Mouse (Mus musculus) C2C12 (cell line): Measurements from ENCODE around the gene Inpp5a. TPM values are rescaled to one million over a fixed set of nuclear protein-coding genes. Genes with fewer than 3 reads are reported as not detected.

Experiments
- H3K27me3 ChIP-seq: one replicate; pipeline ENCODE4 v1.6.1; 2011; ENCODE audit not compliant: control insufficient read depth, insufficient read depth, insufficient read length
- H3K36me3 ChIP-seq: one replicate; pipeline ENCODE4 v1.6.1; 2011; ENCODE audit not compliant: control insufficient read depth, insufficient read depth
- H3K4me3 ChIP-seq: one replicate; pipeline ENCODE4 v1.5.1; 2011; ENCODE audit warnings: mild to moderate bottlenecking, control low read depth; ENCODE audit not compliant: poor library complexity, insufficient read depth, severe bottlenecking
- H3K79me2 ChIP-seq: one replicate; pipeline ENCODE4 v1.6.1; 2011; ENCODE audit not compliant: control insufficient read depth, insufficient read depth
- H3K79me3 ChIP-seq: one replicate; pipeline ENCODE4 v1.6.1; 2011; ENCODE audit warnings: low read depth, control low read depth
- H3ac ChIP-seq: one replicate; pipeline ENCODE3; 2011; ENCODE audit warnings: low read depth; ENCODE audit not compliant: control insufficient read depth, insufficient read length
- CEBPB ChIP-seq: IDR thresholded peaks from one replicate; pipeline ENCODE4 v1.6.1; 2011; ENCODE audit warnings: low read depth, mild to moderate bottlenecking, control low read depth, moderate library complexity
- CTCF ChIP-seq: IDR thresholded peaks from one replicate; pipeline ENCODE4 v1.5.1; 2011; ENCODE audit not compliant: control insufficient read depth, insufficient read depth, insufficient read length
- FOSL1 ChIP-seq: IDR thresholded peaks from one replicate; pipeline ENCODE4 v1.8.0; 2011; ENCODE audit warnings: mild to moderate bottlenecking, low read length; ENCODE audit not compliant: poor library complexity, insufficient read depth, severe bottlenecking
- MAX ChIP-seq: IDR thresholded peaks from one replicate; pipeline ENCODE4 v1.6.1; 2011; ENCODE audit warnings: mild to moderate bottlenecking, control low read depth
- MYOD1 ChIP-seq: IDR thresholded peaks from one replicate; pipeline ENCODE4 v1.6.1; 2011; ENCODE audit warnings: low read depth; ENCODE audit not compliant: control insufficient read depth, insufficient read length
- MYOG ChIP-seq: IDR thresholded peaks from one replicate; pipeline ENCODE4 v1.6.1; 2011; ENCODE audit not compliant: control insufficient read depth, insufficient read length; ENCODE audit errors: extremely low read depth
- USF1 ChIP-seq: IDR thresholded peaks from one replicate; pipeline ENCODE4 v1.6.1; 2011; ENCODE audit warnings: low read depth, mild to moderate bottlenecking, control low read depth, moderate library complexity
- polyA plus RNA-seq: library from polyadenylated mRNA; unstranded; fragments of >200 nt; fragmentation: generic; extraction: Trizol; gene quantifications from one replicate; pipeline ENCODE4 v1.2.1, GENCODE M21; 2012; ENCODE audit warnings: missing spikeins

Inpp5a gene
- polyA plus RNA-seq, 1 experiment = 22.7 TPM

DNA sequence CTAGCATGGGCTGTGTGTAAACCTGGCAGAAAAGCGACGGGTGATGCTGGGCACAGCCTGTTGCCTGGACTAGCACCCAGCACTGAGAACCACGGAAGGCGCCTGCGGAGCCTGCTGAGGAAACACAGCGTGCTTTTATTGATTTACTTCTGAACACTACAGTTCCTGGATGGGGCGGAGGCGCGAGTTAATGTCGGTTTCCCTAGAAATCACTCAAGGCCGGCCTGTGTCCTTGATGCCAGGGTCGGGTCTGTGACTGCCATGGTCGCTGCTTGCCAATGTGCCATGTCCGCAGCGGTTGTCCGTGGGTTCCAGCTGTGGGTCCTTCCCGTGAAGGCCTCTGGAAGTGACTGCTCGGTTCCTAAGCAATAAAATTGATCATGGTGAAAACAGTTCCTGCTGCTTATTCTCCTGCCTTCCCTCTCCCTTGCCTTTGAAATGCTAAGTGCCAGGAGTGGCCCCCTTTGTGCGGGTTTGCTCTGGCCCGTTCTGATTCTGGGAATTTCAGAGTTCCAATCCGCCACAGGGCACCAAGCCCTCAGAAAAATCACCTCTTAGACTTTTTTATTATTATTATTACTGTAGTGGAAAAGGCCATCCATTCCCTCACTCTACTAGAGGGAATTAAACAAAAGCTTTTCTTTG, 190.5 kb downstream of the Inpp5a start:
- Histone ChIP-seq H3K79me3 (no peaks in the 10 kb centered on the region), H3K4me3 (no peak overlapping the region), H3ac (no peak overlapping the region), H3K36me3 (no peaks in the 10 kb centered on the region), H3K27me3 (peaks cover 4% of the 10 kb centered on the region), H3K79me2 (no peaks in the 10 kb centered on the region)
- TF ChIP-seq USF1 = no peak
- no peak for TF ChIP-seq MAX
- no peak for TF ChIP-seq CEBPB
- TF ChIP-seq MYOD1 = no peak
- TF ChIP-seq FOSL1 = no peak
- no peak for TF ChIP-seq MYOG
- no peak for TF ChIP-seq CTCF

DNA sequence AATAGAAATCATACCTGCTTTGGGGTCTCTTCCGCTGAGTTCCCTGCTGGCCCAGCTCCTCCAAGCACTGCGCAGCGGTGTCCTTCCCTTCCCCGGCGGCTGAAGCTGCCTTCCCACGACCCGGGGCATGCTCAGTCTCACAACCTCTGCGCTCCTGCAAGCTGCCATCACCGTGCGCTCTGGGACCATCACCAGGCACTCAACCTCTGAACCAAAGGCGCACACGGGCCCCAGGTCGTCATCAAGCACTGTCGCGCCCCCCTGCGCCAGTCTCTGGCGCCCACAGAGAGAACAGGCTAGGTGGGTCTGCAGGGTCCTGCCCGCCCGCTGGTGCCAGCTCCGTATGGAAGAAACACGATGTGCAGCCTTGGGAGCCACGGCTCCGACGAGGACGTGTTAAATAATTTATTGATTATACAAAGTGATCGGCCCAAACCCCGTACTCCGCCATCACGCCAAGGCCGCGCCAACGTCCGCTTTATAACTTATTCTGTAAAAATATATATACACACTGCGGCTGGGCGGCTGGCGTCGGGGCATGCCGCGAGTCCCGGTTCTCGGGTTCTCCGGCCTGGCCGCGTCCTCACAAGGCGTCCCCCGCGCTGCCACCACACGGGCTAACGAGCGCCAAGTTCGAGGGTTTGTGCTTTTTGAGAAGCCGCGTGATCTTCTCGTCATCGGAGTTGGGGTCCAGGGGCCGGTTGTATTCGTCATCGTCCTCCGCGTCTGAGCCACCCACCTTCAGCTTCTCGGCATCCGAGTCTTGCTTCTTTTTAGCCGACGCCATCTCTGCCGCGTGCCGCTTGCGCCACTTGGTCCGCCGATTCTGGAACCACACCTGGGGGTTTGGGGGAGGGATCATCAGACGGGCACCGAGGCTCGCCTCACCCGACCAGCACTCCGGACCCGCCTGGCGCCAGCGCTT, 192.2 kb downstream of the Inpp5a start:
- peaks cover 17% of the 10 kb centered on the region for H3K27me3 ChIP-seq
- H3K36me3 ChIP-seq = no peaks in the 10 kb centered on the region
- H3K79me2 ChIP-seq = no peaks in the 10 kb centered on the region
- no peaks in the 10 kb centered on the region for H3K79me3 ChIP-seq
- H3K4me3 ChIP-seq = no peak overlapping the region
- TF ChIP-seq CEBPB (no peak), MYOD1 (no peak), MYOG (no peak), USF1 (no peak), CTCF (no peak), MAX (no peak), FOSL1 (no peak)
- no peak overlapping the region for H3ac ChIP-seq

DNA sequence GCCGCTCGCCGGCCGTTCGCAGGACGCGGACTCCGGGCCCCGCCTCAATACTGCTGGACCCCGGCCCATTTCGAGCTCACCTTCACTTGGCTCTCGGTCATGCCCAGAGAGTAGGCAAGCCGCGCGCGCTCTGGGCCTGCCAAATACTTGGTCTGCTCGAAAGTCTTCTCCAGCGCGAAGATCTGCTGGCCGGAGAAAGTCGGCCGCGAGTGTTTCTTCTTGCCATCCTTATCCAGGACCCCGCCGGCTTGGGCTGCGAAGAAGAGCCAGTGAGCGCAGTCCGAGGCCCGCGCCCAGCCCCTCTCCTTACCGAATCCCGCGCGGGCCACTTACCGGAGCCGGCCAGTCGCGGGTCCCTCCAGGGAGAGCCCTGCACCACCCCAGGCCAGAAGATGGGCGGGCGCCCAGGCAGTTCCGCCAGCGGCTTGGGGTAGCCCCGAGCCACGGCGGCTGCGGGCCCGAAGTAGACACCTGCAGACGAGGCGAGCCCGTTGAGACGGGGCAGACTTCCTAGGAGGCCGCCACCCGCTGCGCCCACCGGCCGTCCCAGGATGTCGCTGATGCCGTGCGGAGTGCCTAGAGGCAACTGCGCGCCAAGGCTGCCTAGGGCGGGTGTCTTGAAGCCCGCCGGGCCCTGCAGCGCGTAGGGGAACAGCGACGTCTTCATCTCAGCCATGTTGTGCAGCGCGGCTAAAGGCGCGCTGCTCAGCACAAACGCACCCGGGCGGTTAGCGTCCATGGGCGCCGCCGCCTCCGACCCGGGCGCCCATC, 193.1 kb downstream of the Inpp5a start:
- TF ChIP-seq MAX (no peak), FOSL1 (no peak), CTCF (no peak), MYOG (no peak)
- Histone ChIP-seq H3K79me2 (no peaks in the 10 kb centered on the region), H3K79me3 (no peaks in the 10 kb centered on the region), H3K36me3 (no peaks in the 10 kb centered on the region), H3K27me3 (peaks cover 26% of the 10 kb centered on the region), H3ac (no peak overlapping the region), H3K4me3 (no peak overlapping the region)

DNA sequence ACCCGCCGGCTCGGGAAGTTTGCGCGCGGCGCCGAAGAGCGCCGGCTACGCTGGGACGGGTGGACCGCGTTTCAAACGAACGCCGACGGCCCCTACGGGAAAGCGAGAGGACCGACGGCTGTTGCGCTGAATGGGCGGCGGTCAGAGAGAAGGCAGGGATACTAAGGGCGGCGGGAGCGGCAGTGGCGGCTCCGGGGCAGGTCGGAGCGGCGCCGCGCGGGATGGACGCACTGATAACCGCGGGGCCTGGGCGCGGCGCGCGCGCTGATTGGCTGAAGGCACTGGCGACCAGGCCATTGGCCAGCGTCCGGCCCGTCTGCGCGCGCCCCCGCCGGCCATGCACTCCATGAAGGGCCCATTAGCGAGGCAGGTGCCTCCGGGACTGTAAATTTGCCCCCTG, 193.7 kb downstream of the Inpp5a start, which contains the start of gene Nkx6-2:
TSS of gene Nkx6-2 (minus strand) at position 203 of the 400 bp plus-strand sequence.
- Histone ChIP-seq H3K4me3 (no peak within 1 kb of the TSS), H3K36me3 (no peaks in the 10 kb centered on the region), H3K79me3 (no peaks in the 10 kb centered on the region), H3K79me2 (no peaks in the 10 kb centered on the region), H3ac (no peak within 1 kb of the TSS), H3K27me3 (peaks cover 30% of the 10 kb centered on the region)
- TF ChIP-seq USF1 (no peak), CEBPB (no peak), CTCF (no peak), MAX (no peak), FOSL1 (no peak), MYOD1 (no peak), MYOG (no peak)

GRCm38 (mm10) chr7:139583094-139583737, 194.3 kb downstream of the Inpp5a start:
- no peak overlapping the region for H3K4me3 ChIP-seq
- H3K36me3 ChIP-seq = no peaks in the 10 kb centered on the region
- TF ChIP-seq CEBPB = no peak
- no peak for TF ChIP-seq CTCF
- TF ChIP-seq MYOD1 = no peak
- TF ChIP-seq FOSL1 = no peak
- TF ChIP-seq MYOG = no peak
- TF ChIP-seq USF1 = no peak
- TF ChIP-seq MAX = no peak
- H3K79me2 ChIP-seq = no peaks in the 10 kb centered on the region
- H3ac ChIP-seq = no peak overlapping the region
- H3K27me3 ChIP-seq = peaks cover 34% of the 10 kb centered on the region
- no peaks in the 10 kb centered on the region for H3K79me3 ChIP-seq
